Mouse (Mus musculus): ENCODE data around the gene Pitx2.

Gene Pitx2

GRCm38 (mm10) chr3:129202871-129203740 lies 3.4 kb downstream of the Pitx2 start:
- DNase-seq (ENCODE audit: low read depth), result no peak

DNA sequence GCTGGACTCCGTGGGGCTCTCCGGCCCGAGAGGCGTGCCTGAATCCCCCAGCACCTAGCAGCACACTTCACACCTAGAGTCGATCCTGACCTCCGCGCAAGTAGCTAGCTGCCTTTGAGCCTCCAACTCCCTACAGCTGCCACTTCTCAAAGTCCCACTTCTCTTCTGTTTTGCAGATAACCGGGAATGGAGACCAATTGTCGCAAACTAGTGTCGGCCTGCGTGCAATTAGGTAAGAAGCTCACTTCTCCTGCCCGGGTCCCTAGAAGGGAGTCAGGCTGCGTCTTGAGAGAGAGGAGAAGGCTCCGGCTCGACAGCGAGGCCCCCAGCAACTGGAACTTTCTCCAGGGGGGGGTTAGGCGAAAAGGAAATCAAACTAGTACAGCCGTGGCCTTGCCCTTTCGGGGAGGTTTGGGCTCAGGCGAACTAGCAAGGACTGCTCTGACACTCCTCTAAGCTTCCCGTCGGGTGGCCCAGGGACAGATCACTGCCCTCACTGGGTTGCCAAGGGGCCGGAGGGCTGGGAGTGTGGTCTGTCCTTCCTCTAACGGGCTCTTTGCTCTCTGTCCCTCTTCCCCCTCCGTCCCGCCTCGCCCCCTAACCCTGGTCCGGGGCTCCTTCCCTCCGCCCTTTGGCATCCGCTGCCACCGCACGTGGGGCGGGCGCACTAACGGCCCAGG lies 4.2 kb downstream of the Pitx2 start:
- no peak for DNase-seq (ENCODE audit: low read depth)

- DNase-seq (ENCODE audit: low read depth), result peak; percentile 27
Observed at GRCm38 (mm10) chr3:129204441-129205313, 5.0 kb downstream of the Pitx2 start.

- DNase-seq (ENCODE audit: low read depth), result no peak
Observed at GRCm38 (mm10) chr3:129205481-129206175, 6.0 kb downstream of the Pitx2 start.

DNA sequence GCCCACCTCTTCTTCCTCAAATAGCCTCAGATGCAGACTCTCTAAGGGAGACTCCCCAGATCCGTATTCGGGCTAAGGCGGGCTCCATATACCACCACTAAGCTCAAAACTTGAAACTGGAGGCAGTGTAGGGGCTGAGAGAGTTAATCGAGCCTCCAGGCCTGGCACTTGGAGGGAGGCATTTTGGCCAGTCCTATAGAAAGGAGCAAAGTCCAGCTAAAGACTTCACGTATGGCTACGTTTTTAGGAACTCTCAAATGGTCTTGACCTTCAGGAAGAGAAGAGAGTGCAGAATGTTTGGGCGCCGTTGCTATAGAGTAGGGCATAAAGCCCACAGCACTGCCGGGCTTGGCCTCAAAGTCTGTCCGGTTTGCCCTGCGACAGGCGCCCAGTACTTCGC lies 7.1 kb downstream of the Pitx2 start:
- DNase-seq (ENCODE audit: low read depth), result no peak

DNA sequence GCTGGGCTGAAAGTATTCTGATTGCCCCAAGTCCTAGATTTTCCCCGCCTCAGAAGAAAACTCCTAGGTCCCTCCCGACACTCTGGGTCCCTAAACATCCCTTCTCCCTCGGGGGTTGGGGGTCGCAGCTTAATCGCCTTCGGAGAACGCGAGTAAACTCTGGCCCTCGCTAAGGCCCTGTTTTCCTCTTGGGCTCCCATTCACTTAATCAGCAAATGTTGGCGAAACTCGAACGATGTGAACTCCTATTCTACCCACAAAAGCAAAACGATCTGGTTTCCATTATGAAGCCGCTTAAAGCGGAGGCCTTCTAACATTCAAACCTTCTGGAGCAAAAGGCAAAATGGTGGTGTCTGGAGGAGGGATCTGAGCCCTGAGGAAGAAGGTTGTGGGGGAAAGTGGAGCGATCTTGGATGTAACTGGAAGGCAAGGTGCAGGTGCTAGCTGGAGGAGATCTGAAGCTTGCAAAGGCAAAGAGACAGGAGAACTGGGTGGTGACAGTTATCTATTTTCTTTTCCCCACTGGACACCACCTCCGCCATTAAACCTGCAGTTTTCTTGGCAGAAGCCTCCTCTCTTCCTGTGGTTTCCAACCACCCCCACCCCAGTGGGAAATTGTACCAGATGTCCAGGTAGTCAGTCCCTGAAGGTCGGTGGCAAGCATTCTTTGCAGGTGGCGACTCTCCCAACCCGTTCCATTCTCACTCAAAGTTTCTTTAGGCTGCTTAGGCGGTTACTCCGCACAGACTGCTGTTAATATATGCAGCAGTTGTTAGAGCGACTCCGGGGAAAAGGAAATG lies 7.8 kb downstream of the Pitx2 start:
- DNase-seq (ENCODE audit: low read depth), result no peak

- DNase-seq (ENCODE audit: low read depth), result no peak
Observed at GRCm38 (mm10) chr3:129208031-129208380, 8.3 kb downstream of the Pitx2 start.

DNA sequence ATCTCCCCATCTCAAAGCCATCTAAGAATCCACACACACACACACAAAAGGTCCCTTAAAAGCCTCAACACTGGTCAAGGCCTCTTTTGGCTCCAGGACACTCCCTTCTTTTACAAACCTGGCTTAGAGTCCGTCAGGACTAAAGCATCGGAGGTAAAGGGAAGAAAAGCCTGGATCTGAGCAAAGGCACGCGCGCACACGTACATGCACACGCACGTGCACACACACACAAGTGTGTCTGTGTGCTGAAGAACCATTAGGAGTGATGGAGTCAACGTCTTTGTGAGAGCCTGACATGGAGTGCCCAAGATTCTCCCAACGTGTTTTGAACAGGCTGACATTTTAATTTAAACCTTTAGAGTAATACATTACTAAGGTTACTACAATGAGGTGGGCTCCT lies 8.7 kb downstream of the Pitx2 start:
- no peak for DNase-seq (ENCODE audit: low read depth)

DNA sequence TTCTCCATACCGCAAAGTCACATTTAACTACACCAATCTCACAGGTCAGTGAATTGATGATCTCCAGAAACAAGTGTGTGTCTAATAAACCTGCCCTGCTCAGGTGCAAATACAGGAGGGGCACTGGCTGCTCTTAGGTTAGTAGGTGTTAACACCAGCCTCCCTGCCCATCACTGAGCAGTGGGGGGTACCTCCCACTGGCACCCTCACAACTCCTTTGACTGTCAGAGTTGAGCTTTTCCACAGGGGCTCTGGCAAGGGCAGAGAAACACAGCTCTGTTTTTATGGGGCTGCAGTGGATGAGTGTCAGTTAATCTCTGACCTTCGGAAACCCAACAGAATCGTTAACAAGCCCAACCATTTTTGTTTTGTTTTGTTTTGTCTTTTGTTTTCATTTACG lies 9.6 kb downstream of the Pitx2 start:
- DNase-seq (ENCODE audit: low read depth), result no peak

- DNase-seq (ENCODE audit: low read depth), result no peak
Observed at GRCm38 (mm10) chr3:129209771-129210170, 10.1 kb downstream of the Pitx2 start.

DNA sequence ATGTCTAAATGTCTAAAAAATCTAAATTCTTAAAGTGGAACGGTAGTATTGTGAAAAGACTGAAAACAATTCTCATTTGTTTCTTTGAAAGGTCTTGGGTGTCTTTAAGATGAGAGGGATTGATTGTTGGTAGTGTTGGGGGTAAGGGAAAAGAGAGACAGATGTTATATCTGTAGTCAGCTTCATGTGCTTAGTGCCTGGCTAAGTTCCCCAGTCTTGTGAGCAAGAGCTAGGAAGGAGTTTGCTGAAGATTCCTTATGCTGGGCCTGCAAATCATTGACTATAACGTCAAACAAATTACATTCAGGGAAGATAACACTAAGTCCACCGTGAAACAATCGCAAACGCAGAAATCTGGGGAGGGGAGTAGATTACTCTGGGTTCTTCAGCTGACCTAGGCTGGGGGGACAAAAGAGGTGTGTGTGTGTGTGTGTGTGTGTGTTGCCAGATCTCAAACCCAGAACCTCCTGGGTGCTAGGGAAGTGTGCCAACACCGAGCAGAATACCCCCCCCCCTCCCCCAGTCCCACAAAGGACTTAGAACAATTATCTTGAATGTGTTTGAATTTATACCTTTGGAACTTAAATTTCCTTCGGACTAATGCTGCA lies 12.5 kb downstream of the Pitx2 start:
- no peak for DNase-seq (ENCODE audit: low read depth)

- DNase-seq (ENCODE audit: low read depth), result no peak
Observed at GRCm38 (mm10) chr3:129212807-129213206, 13.1 kb downstream of the Pitx2 start.

- DNase-seq (ENCODE audit: low read depth), result no peak
Observed at GRCm38 (mm10) chr3:129213633-129214145, 14.0 kb downstream of the Pitx2 start.

GRCm38 (mm10) chr3:129214146-129214665 lies 14.5 kb downstream of the Pitx2 start:
- DNase-seq (ENCODE audit: low read depth), result no peak

DNA sequence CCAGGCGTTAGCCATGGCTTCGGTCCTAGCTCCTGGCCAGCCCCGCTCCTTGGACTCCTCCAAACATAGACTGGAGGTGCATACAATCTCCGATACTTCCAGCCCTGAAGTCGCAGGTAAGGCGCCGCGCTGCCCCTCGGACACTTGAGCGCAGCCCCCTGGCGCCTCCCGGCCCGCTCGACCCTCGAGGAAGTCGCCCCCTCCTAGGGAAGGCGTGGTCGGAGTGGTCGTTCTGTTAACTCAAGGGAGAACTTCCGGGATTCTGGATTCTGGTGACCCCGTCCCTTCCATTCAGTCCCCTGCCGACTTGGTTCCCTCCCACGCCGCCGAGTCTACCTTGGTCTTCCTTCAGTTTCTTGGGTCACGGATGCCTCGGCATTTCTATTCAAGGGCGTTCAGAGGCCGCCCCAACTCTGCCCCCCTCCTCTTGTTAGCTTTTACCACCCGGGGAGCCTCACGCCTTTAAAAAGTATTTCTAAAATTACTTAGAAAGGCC lies 15.0 kb downstream of the Pitx2 start:
- no peak for DNase-seq (ENCODE audit: low read depth)

DNA sequence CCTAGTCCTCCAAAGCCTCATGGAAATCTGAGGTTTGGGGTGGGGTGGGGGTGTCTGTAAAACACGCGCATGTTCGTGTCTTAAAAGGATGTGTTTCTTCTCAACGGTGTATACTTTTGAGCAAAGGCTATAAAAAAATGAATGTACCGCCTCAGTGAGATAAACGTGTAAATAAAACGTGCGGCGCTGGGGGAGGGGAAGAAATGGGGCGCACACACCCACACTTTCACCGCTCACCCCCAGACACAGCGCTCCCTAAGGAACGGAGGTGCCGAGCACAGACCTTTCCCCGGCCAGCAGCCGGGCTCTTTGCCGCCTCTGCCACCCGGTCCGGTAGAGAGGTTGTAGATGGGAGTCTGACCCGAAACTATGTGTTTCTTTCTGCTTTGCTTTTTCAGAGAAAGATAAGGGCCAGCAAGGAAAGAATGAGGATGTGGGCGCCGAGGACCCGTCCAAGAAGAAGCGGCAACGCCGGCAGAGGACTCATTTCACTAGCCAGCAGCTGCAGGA lies 15.6 kb downstream of the Pitx2 start:
- DNase-seq (ENCODE audit: low read depth), result no peak

GRCm38 (mm10) chr3:129215751-129216331 lies 16.2 kb downstream of the Pitx2 start:
- no peak for DNase-seq (ENCODE audit: low read depth)

GRCm38 (mm10) chr3:129216491-129216890 lies 16.8 kb downstream of the Pitx2 start:
- no peak for DNase-seq (ENCODE audit: low read depth)

GRCm38 (mm10) chr3:129216911-129217561 lies 17.4 kb downstream of the Pitx2 start:
- DNase-seq (ENCODE audit: low read depth), result no peak

All from c-Kit-positive CD71-positive TER-119-negative erythroid progenitor cells, embryonic 14.5 days (primary cell).